Comparison of ENCODE assay signal across 29 mouse cellular contexts in the genomic region with DNA sequence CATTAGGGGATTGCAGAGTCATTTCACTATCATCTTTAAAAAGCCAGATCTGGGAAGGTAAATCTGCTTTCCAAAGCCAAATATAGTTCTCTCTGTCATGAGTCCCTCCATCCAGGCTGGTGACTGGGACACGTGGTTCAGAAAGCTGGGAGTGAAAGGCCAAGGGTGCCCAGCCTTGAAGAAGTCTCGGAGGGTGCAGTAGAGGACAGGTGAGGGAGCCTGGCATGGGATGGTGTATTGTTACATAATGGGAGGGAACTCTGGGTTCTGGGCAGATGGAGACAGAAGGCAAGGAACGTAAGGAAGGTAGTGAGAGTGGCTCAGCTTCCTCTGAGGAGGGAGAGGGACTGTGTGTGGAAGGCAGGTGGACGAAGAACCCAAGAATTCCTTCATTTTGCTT. TPM values are rescaled to one million over a fixed set of nuclear protein-coding genes. Genes with fewer than 3 reads are reported as not detected.
DNase-seq lines count a peak whose midpoint lies in the region; TF ChIP-seq lines count a peak whose summit lies in the region.
"Had no signal": no experiment of that assay in that cellular context is flagged by ENCODE, and none has a peak within 500 bp of the region (broad histone marks: within the 10 kb centered on the region; RNA-seq: fewer than 3 reads in every experiment).

No protein-coding gene starts in this region.

- H3K4me1 ChIP-seq in cerebellum, adult 2 months (ENCODE audit: control insufficient read depth, insufficient read depth, low read length) = peaks cover 13% of the 10 kb centered on the region

- no peak overlapping the region for H3K27ac ChIP-seq in cerebellum, adult 2 months (ENCODE audit: insufficient read depth, low read length)
- 0 out of 2 replicates have a peak overlapping the region, but pooled peaks have one; percentile 7 for H3K27ac ChIP-seq in layer of hippocampus, adult 2 months
- H3K27ac ChIP-seq: embryonic facial prominence, embryonic 10.5 days; embryonic facial prominence, embryonic 13.5 days; forebrain, embryonic 12.5 days; forebrain, embryonic 15.5 days; gastrocnemius, adult 2 months; heart, embryonic 10.5 days; heart, embryonic 13.5 days; hindbrain, embryonic 14.5 days; hindbrain, postnatal 0 days had no signal

- H3K27me3 ChIP-seq in cerebellum, adult 2 months (ENCODE audit: control insufficient read depth, insufficient read depth, low read length) = no peaks in the 10 kb centered on the region
- H3K27me3 ChIP-seq: forebrain, embryonic 15.5 days had no signal

- WGBS in cerebellum, adult 2 months = 41% methylated on average over 4 of the region's 4 CpGs

- DNase-seq in cerebellum, adult 2 months = peak; percentile 34 to 50
- DNase-seq in cerebellum, postnatal 4 days (ENCODE audit: low spot score in 2 of 2) = no peak
- peak; percentile 31 to 35 for DNase-seq in cerebellum, postnatal 25 days
- no peak for DNase-seq in cerebellum, adult 8-10 months
- DNase-seq in layer of hippocampus, adult 2 months (ENCODE audit: low spot score in 2 of 2) = no peak
- DNase-seq in layer of hippocampus, postnatal 25 days (ENCODE audit: extremely low spot score in 1 of 2, low spot score in 1 of 2) = no peak
- DNase-seq in lung, postnatal 10 days = no peak
- DNase-seq: adrenal gland, postnatal 10 days; adrenal gland, postnatal 36 days; B cell, adult 2 months; cerebellum, postnatal 14 days; embryo, embryonic 11 days; gastrocnemius, adult 2 months; gastrocnemius, postnatal 14 days; heart, postnatal 14 days; heart, postnatal 4 days; kidney, adult 18-20 months had no signal

- H3K4me3 ChIP-seq in cerebellum, adult 2 months (replicated peaks; ENCODE audit: insufficient read depth, low read depth, low read length) = no peak overlapping the region
- H3K4me3 ChIP-seq in layer of hippocampus, adult 2 months = no peak overlapping the region
- H3K4me3 ChIP-seq: embryonic facial prominence, embryonic 10.5 days; embryonic facial prominence, embryonic 13.5 days; erythroblast, embryonic 14.5 days; forebrain, embryonic 12.5 days; forebrain, embryonic 15.5 days; gastrocnemius, adult 2 months; heart, embryonic 10.5 days; heart, embryonic 13.5 days had no signal

- no peak for TF ChIP-seq POLR2A in cerebellum, adult 2 months (IDR thresholded peaks at IDR 0.05; ENCODE audit: borderline replicate concordance, insufficient read depth, low read length)

- no peak for TF ChIP-seq CTCF in cerebellum, adult 2 months (IDR thresholded peaks at IDR 0.05; ENCODE audit: borderline replicate concordance, insufficient read depth, low read depth, low read length)
- no peak for TF ChIP-seq CTCF in layer of hippocampus, adult 2 months (conservative IDR thresholded peaks at IDR 0.05)

RNA-seq across cellular contexts. Expression of a gene that starts 5.5 kb away (rescaled TPM):
- polyA plus RNA-seq in cerebellum, adult 2 months (2012; rRNA removed) = 29.2 and 31.9 TPM in 2 replicates
- 10 to 100 TPM; 60.2 to 64.9 TPM for total RNA-seq in layer of hippocampus, adult 2 months (2021)
- 10 to 100 TPM; 50.9 to 53.7 TPM for total RNA-seq in layer of hippocampus, postnatal 25 days (2021)
- total RNA-seq: CH12.LX had no signal
- polyA plus RNA-seq: erythroblast, embryonic 14.5 days; G1E; inflammation-experienced regulatory T-cells, adult 6 months had no signal

Comparison
In these comparisons a context has a peak if more than half of its experiments do, and no peak if none do; other contexts are left out.
1. DNase-seq: peak in cerebellum, adult 2 months (2 of 2) and cerebellum, postnatal 25 days (2 of 2); none in cerebellum, postnatal 4 days (0 of 2), cerebellum, adult 8-10 months (single experiment), layer of hippocampus, adult 2 months (0 of 2), layer of hippocampus, postnatal 25 days (0 of 2) and lung, postnatal 10 days (single experiment).